Mouse (Mus musculus) neural tube, embryonic 11.5 days (tissue): Measurements from ENCODE around the gene Foxl1. TPM values are rescaled to one million over a fixed set of nuclear protein-coding genes. Genes with fewer than 3 reads are reported as not detected.

Source experiments
- ATAC-seq: fragments of 200-750 bp; cut with Nextera tagmentation; 2 replicates; pipeline ENCODE4 v1.8.0; 2017; ENCODE audit warnings: moderate number of reproducible peaks, mild to moderate bottlenecking, moderate TSS enrichment, moderate library complexity; ENCODE audit not compliant: insufficient read depth, low FRiP score, low TSS enrichment
- DNase-seq: peaks from one replicate; pipeline ENCODE4 v3.0.0-alpha.2; 2015; ENCODE audit warnings: low spot score
- H3K27ac ChIP-seq: fragments of 300-500 bp; sonication (generic); 2 replicates; pipeline ENCODE4 v1.5.1; 2014; ENCODE audit warnings: low read depth, mild to moderate bottlenecking, low read length
- H3K27me3 ChIP-seq: fragments of 300-500 bp; sonication (generic); 2 replicates; pipeline ENCODE4 v1.6.1; 2014; ENCODE audit warnings: mild to moderate bottlenecking, low read length, mixed read lengths; ENCODE audit not compliant: control insufficient read depth, insufficient read depth
- H3K36me3 ChIP-seq: fragments of 300-500 bp; sonication (generic); 2 replicates; pipeline ENCODE4 v1.6.1; 2014; ENCODE audit warnings: mild to moderate bottlenecking, low read length, moderate library complexity, mixed read lengths; ENCODE audit not compliant: control insufficient read depth, insufficient read depth
- H3K4me1 ChIP-seq: fragments of 300-500 bp; sonication (generic); 2 replicates; pipeline ENCODE4 v1.6.1; 2014; ENCODE audit warnings: low read length, mixed read lengths; ENCODE audit not compliant: control insufficient read depth, insufficient read depth
- H3K4me2 ChIP-seq: fragments of 300-500 bp; sonication (generic); 2 replicates; pipeline ENCODE4 v1.6.1; 2014; ENCODE audit warnings: low read depth, mild to moderate bottlenecking, moderate library complexity
- H3K4me3 ChIP-seq: fragments of 300-500 bp; sonication (generic); 2 replicates; pipeline ENCODE4 v1.5.1; 2014; ENCODE audit warnings: low read depth, low read length
- H3K9ac ChIP-seq: fragments of 300-500 bp; sonication (generic); 2 replicates; pipeline ENCODE4 v1.6.1; 2014; ENCODE audit warnings: mild to moderate bottlenecking, low read length
- H3K9me3 ChIP-seq: fragments of 300-500 bp; sonication (generic); 2 replicates; pipeline ENCODE4 v1.6.1; 2016; ENCODE audit warnings: low read length; ENCODE audit not compliant: control insufficient read depth
- WGBS: fragments of 180-500 bp; shearing (Covaris S2); extraction: QIAGEN DNeasy Blood & Tissue Kit; methylation state at CpG from one replicate; pipeline ENCODE4 v1.1.7; 2014; 5-methylcytosine and 5-hydroxymethylcytosine counted together
- polyA plus RNA-seq: library from polyadenylated mRNA; unstranded; fragments of >200 nt; fragmentation: Nextera tagmentation; extraction: Ambion mirVana; gene quantifications from 2 replicates; pipeline ENCODE4 v1.2.1, GENCODE M21; 2014

Gene Foxl1
- polyA plus RNA-seq, 1 experiment from 2014 or later: 1.1 TPM

- DNase-seq (no peak), ATAC-seq (no peak)
- WGBS: 4% methylated on average over 11 of the region's 11 CpGs
- peaks cover 8% of the 10 kb centered on the region for H3K4me1 ChIP-seq
- no peak overlapping the region for H3K4me2 ChIP-seq
- H3K9ac ChIP-seq: no peak overlapping the region
- no peak overlapping the region for H3K27ac ChIP-seq
- H3K27me3 ChIP-seq: peaks cover 81% of the 10 kb centered on the region
- no peak overlapping the region for H3K4me3 ChIP-seq
- no peaks in the 10 kb centered on the region for H3K9me3 ChIP-seq
- no peaks in the 10 kb centered on the region for H3K36me3 ChIP-seq
Measured at GRCm38 (mm10) chr8:121127291-121127701, 444 bp upstream of the Foxl1 start.

- Histone ChIP-seq H3K4me3 (peak overlapping the region; percentile 19), H3K4me2 (peak overlapping the region; percentile 22), H3K27ac (no peak overlapping the region), H3K4me1 (peaks cover 8% of the 10 kb centered on the region), H3K9me3 (no peaks in the 10 kb centered on the region), H3K27me3 (peaks cover 67% of the 10 kb centered on the region), H3K9ac (peak overlapping the region; percentile 32; the same call in 1 of the 2 replicates), H3K36me3 (no peaks in the 10 kb centered on the region)
- ATAC-seq: no peak
- peak; percentile 44 for DNase-seq
- 2% methylated on average over 52 of the region's 55 CpGs for WGBS
Measured at GRCm38 (mm10) chr8:121128531-121129264, 958 bp downstream of the Foxl1 start.

- no peak overlapping the region for H3K4me2 ChIP-seq
- no peak for DNase-seq
- WGBS: 17% methylated on average over 16 of the region's 16 CpGs
Measured at GRCm38 (mm10) chr8:121129265-121129940, 1.7 kb downstream of the Foxl1 start.

GRCm38 (mm10) chr8:121130522-121130921, 2.8 kb downstream of the Foxl1 start:
- ATAC-seq (no peak), DNase-seq (peak; percentile 57)
- H3K36me3 ChIP-seq: no peaks in the 10 kb centered on the region
- peaks cover 8% of the 10 kb centered on the region for H3K4me1 ChIP-seq
- no peaks in the 10 kb centered on the region for H3K9me3 ChIP-seq
- no peak overlapping the region for H3K9ac ChIP-seq
- 34% methylated on average over 5 of the region's 5 CpGs for WGBS
- no peak overlapping the region for H3K27ac ChIP-seq
- no peak overlapping the region for H3K4me2 ChIP-seq
- H3K4me3 ChIP-seq: no peak overlapping the region
- H3K27me3 ChIP-seq: peaks cover 51% of the 10 kb centered on the region

More at GRCm38 (mm10) chr8:121129265-121129940, 1.7 kb downstream of the Foxl1 start:
- Histone ChIP-seq H3K27me3 (peaks cover 62% of the 10 kb centered on the region), H3K9ac (no peak overlapping the region), H3K4me3 (no peak overlapping the region), H3K4me1 (peaks cover 8% of the 10 kb centered on the region), H3K27ac (no peak overlapping the region), H3K36me3 (no peaks in the 10 kb centered on the region), H3K9me3 (no peaks in the 10 kb centered on the region)
- no peak for ATAC-seq

GRCm38 (mm10) chr8:121132961-121133513, 5.3 kb downstream of the Foxl1 start:
- Histone ChIP-seq H3K9ac (no peak overlapping the region), H3K27me3 (peaks cover 27% of the 10 kb centered on the region), H3K9me3 (0 out of 2 replicates have a peak, but pooled peaks cover 3% of the 10 kb centered on the region), H3K27ac (no peak overlapping the region), H3K4me2 (no peak overlapping the region), H3K4me1 (peaks cover 6% of the 10 kb centered on the region), H3K4me3 (no peak overlapping the region), H3K36me3 (no peaks in the 10 kb centered on the region)
- no peak for ATAC-seq
- WGBS: 56% methylated on average over 5 of the region's 5 CpGs
- no peak for DNase-seq

GRCm38 (mm10) chr8:121134102-121134501, 6.4 kb downstream of the Foxl1 start:
- 90% methylated on average over 10 of the region's 10 CpGs for WGBS
- Histone ChIP-seq H3K27ac (no peak overlapping the region), H3K9me3 (peaks cover 6% of the 10 kb centered on the region; the same call in 1 of the 2 replicates), H3K4me1 (no peaks in the 10 kb centered on the region), H3K4me3 (no peak overlapping the region), H3K9ac (no peak overlapping the region), H3K36me3 (no peaks in the 10 kb centered on the region), H3K4me2 (no peak overlapping the region), H3K27me3 (peaks cover 17% of the 10 kb centered on the region)
- ATAC-seq (no peak), DNase-seq (no peak)

- no peak for ATAC-seq
- Histone ChIP-seq H3K9me3 (peaks cover 6% of the 10 kb centered on the region; the same call in 1 of the 2 replicates), H3K4me3 (no peak overlapping the region), H3K4me1 (no peaks in the 10 kb centered on the region), H3K27me3 (peaks cover 13% of the 10 kb centered on the region), H3K27ac (no peak overlapping the region), H3K9ac (no peak overlapping the region), H3K36me3 (no peaks in the 10 kb centered on the region), H3K4me2 (no peak overlapping the region)
- DNase-seq: no peak
- 88% methylated on average over 11 of the region's 11 CpGs for WGBS
Measured at GRCm38 (mm10) chr8:121134512-121134911, 6.8 kb downstream of the Foxl1 start.

- no peak for DNase-seq
- Histone ChIP-seq H3K27me3 (no peaks in the 10 kb centered on the region), H3K27ac (no peak overlapping the region), H3K4me1 (no peaks in the 10 kb centered on the region), H3K4me2 (no peak overlapping the region), H3K4me3 (no peak overlapping the region), H3K9me3 (peaks cover 6% of the 10 kb centered on the region; the same call in 1 of the 2 replicates), H3K36me3 (no peaks in the 10 kb centered on the region), H3K9ac (no peak overlapping the region)
- WGBS: 91% methylated on average over 6 of the region's 6 CpGs
- no peak for ATAC-seq
Measured at GRCm38 (mm10) chr8:121136856-121137255, 9.1 kb downstream of the Foxl1 start.
